Mouse (Mus musculus): ENCODE results near the gene Dscaml1. TPM values are rescaled to one million over a fixed set of nuclear protein-coding genes. Genes with fewer than 3 reads are reported as not detected.

Dscaml1 gene
- total RNA-seq, 2 experiments from 2014 or later = not detected

DNA sequence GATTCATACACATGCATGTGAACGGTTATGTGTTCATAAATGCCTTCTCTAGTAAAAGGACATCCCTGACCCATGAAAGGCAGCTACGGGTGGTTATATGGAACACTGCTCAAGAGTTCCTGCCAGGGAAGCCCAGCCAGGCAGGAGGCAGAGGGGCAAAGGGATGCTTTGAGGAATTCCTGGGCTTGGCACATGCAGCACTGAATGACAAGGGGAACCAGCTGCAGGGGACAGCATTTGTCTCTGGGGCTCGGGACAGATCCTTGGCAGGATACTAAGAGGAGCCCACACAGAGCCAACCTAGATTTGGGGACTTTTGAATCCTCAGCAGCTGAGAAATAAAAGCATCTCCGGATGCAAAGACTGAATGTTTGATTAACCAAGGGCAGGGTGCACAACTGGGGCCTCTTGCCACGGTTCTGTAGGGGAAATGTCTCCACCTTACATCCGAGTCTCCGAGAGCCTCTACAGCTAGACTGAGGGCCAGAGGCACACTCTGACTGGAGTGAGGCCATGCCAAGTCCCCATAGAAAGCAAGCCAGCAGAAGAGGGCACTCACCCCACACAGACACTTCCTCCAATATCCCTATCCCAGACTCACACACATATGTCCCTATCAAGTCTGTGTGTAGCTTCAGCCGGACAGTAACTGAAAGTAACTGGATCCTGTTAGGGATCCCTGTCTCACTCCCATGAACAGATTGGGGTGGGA is 251.7 kb downstream of the Dscaml1 start:
- intact Hi-C loops (cut with DNase I) = no loop called here
- Histone ChIP-seq H3K27ac (no peak overlapping the region; the same call in 1 of the 2 replicates), H3K4me3 (no peak overlapping the region)
- DNase-seq = no peak
- TF ChIP-seq CTCF (IDR thresholded peaks at IDR 0.05) = no peak

DNA sequence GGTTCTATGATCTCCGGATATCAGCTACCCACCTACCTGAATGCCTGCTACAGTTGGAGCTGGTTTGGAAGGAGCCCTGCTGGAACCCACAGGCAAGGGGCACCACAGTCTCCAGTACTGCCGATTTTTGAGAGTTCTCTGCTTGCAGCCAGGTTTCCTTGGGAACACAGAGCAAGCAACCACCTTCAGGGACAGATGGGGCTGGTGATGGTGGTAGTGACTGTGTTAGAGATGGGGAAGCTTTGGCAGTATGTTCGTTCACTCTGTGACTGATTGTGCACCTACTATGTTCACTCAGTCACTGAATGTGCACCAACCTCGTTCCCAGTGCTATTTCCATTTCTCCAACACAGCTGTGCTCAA is 252.2 kb downstream of the Dscaml1 start:
- intact Hi-C loops (cut with DNase I) = no loop called here
- H3K27ac ChIP-seq = no peak overlapping the region
- H3K4me3 ChIP-seq = no peak overlapping the region
- DNase-seq = no peak
- no peak for TF ChIP-seq CTCF (IDR thresholded peaks at IDR 0.05)

DNA sequence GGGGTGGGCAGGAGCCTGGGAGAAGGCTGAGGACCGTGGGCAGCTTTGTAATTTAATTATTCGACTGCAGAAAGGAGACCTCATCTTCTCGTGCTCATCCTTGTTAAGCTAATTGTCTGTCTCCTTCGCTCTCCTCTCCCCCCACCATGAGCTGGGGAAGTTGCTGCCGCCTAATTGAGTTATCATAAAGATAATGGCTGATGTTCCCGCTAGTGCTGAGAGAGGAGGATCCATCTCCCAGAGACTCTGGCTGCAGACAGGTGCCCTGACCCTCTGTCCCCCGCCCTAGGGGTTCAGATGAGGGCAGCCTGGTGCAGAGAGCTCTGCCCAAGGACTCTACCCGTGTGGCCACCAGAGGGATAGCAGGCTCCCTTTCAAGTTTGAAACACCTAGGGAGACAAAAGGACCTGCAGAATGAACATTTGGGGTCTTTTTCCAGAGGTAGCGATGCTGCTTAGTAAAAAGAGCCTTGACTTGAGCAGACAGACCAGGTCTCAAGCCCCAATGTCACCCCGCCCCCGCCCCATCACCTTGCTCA is 256.1 kb downstream of the Dscaml1 start:
- DNase-seq = no peak
- Histone ChIP-seq H3K27ac (no peak overlapping the region), H3K4me3 (no peak overlapping the region)
- no peak for TF ChIP-seq CTCF (IDR thresholded peaks at IDR 0.05)
- intact Hi-C loops (cut with DNase I) = no loop called here

DNA sequence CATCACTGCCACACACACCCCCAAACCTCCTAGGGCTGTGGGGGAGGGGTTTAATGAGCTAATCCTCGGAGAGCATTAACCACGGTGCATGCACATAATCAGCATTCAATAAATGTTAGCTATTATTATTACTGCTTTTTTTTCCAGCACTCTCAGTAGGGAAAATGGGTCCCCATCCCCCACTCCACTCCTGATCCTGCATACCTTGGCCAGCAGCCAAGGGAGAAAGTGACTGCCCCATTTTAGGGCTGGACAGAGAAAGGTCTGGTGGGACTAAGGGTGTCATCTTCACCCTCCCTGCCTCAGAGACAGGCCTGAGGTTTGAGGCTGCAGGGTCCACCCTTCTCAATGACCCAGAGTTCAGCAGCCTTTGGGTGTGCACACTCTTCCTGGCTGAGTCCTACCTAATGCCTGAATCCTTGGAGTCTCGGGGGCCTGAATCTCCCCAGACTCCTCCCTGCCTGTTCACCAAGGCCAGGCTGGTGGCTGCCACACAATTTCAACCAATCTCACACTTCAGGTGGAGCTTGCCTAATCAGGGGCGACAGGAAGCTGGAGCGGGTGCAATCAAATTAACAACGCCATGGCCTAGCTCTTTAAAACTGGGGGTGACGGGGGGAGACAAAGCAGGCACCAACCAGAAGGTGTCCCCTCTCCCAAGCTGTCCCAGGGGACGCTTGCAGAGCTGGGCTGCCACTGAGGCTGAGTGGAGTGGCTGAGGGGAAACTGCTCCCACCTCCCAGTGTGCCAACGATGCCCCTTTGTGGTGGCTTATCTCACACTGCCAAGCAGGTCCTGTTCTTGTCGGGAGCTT is 267.2 kb downstream of the Dscaml1 start:
- no peak overlapping the region for H3K27ac ChIP-seq
- no peak overlapping the region for H3K4me3 ChIP-seq
- TF ChIP-seq CTCF (IDR thresholded peaks at IDR 0.05) = no peak
- intact Hi-C loops (cut with DNase I) = no loop called here
- no peak for DNase-seq

DNA sequence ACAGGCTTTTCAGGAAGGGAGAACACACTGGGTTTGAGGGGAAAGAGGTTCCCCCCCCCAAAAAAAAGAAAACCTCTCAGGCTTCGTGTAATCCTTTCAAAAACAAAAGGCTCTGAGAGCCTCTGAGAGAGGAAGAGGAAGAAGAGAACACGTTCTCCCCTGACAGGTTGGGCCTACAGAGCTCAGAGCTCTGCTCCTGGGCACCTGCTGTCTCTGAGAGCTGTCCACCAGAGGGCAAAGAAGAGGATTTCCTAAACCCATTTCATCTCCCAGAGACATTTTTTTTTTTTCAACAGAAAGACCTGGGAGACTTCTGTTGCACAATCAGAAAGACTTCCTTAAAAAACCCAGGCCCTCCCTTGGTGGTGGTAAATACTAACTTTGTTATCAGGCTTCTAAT is 267.8 kb downstream of the Dscaml1 start:
- Histone ChIP-seq H3K27ac (no peak overlapping the region), H3K4me3 (no peak overlapping the region)
- DNase-seq = no peak
- no peak for TF ChIP-seq CTCF (IDR thresholded peaks at IDR 0.05)
- intact Hi-C loops (cut with DNase I) = no loop called here

DNA sequence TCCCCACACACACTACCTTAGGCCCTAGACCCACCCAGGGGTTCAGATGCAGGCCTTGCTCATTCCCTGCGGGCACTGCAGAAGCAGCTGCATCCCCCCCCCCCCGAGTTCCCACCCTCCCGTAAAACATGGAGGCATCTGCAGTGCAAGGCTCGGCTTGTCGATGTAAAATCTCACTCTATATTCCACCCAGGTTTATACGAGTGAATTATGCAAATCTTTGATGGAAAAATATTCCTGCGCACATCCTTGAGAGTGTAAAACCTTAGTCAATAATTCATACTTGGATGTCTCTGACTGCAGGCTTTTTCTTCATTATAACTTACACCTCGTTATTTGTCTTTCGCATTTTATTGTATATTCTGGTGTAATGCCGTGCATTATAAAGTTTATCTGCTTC is 272.7 kb downstream of the Dscaml1 start:
- DNase-seq = no peak
- Histone ChIP-seq H3K27ac (no peak overlapping the region), H3K4me3 (no peak overlapping the region)
- intact Hi-C loops (cut with DNase I) = no loop called here
- no peak for TF ChIP-seq CTCF (IDR thresholded peaks at IDR 0.05)

DNA sequence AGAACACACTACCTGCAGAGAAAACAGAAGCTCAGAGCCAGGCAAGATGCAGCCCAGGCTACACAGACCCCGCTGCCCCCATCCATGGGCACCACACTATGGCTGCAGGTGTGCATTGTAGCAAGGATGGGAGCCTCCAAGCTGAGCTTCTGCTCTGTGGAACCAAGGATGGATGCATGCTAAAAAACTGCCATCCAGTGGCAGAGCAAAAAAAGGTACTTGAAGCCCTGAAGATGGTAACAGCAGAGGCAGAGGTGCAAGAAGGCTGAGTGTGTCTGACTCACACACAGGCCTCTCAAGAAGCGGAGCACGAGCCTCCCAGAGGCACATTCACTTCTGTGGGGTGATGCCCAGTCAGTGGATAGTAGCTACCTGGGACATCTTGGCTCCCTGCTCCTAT is 276.8 kb downstream of the Dscaml1 start:
- no peak for TF ChIP-seq CTCF (IDR thresholded peaks at IDR 0.05)
- Histone ChIP-seq H3K4me3 (no peak overlapping the region), H3K27ac (no peak overlapping the region)
- DNase-seq = no peak
- intact Hi-C loops (cut with DNase I) = no loop called here

DNA sequence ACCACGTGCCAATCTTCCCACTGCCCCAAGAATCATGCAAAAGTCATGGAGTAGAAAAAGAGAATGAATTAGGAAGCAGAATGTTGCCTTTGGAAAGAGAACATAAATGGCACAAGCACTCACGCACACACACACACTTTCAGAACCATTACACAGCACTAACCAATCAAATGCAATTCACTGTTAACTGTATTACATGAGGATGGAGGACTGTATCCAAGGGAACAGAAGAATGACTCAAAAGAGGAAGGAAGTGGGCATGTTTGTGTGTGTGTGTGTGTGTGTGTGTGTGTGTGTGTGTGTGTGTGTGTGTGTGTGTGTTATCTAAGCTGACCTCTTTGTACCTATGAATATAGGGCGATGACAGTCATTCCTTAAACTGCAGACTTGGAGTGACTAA is 278.0 kb downstream of the Dscaml1 start:
- intact Hi-C loops (cut with DNase I) = no loop called here
- no peak for TF ChIP-seq CTCF (IDR thresholded peaks at IDR 0.05)
- Histone ChIP-seq H3K4me3 (no peak overlapping the region), H3K27ac (no peak overlapping the region)
- no peak for DNase-seq

DNA sequence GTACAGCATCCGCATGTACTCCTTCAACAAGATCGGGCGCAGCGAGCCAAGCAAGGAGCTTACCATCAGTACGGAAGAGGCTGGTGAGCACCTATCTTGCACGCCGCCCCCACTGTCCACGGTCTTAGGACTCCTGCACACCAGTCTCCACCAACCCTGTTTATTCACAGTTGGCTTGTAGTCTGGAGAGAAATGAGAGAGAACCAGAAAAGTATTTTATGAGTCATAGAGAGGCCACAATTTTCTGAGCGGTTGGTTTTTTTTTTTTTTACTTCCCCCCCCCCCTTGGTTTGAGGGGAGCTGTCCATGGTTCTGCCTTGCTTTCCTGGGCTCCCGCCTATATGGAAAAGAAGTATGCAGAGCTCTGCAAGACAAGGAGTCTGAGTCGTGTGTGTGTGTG is 283.9 kb downstream of the Dscaml1 start:
- no peak for DNase-seq
- Histone ChIP-seq H3K4me3 (no peak overlapping the region), H3K27ac (no peak overlapping the region)
- intact Hi-C loops (cut with DNase I) = no loop called here
- no peak for TF ChIP-seq CTCF (IDR thresholded peaks at IDR 0.05)

DNA sequence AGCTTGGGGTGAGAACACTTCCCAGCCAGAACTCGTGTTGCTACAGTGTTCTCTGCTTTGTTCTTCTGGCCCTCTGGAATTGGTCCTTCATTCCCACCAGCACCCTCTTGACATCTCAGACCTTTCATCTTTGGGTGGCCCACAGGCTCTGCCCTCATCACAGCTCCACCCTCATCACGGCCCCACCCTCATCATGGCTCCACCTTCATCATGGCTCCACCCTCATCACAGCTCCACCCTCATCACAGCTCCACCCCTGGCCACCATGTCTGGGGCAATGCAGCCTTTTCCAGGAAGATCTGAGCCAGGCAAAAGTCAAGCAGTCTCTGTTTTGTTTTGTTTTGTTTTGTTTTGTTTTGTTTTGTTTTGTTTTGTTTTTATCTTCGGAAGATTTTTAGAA is 289.0 kb downstream of the Dscaml1 start:
- Histone ChIP-seq H3K4me3 (no peak overlapping the region), H3K27ac (no peak overlapping the region)
- no peak for TF ChIP-seq CTCF (IDR thresholded peaks at IDR 0.05)
- DNase-seq = no peak
- intact Hi-C loops (cut with DNase I) = no loop called here

DNA sequence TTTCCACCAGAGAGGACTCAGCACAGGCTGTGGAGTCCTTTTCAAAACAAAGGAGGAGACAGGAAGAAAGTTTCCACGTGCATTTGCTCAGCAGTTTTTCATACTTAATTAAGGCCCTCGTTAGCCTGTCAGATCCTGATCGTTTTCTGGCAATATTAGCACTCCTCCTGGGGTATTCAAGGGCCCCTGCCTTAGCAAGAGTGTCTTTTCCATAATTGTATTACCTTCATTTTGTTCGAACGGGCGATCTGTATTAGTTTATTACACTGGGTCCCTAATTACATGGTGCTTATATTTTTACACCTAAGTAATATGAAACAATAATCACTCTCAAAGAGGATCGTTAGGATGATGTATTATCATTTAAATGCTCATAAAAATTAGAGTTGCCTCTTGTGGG is 293.6 kb downstream of the Dscaml1 start:
- no peak overlapping the region for H3K4me3 ChIP-seq
- no peak for TF ChIP-seq CTCF (IDR thresholded peaks at IDR 0.05)
- H3K27ac ChIP-seq = no peak overlapping the region
- no peak for DNase-seq
- intact Hi-C loops (cut with DNase I) = no loop called here

DNA sequence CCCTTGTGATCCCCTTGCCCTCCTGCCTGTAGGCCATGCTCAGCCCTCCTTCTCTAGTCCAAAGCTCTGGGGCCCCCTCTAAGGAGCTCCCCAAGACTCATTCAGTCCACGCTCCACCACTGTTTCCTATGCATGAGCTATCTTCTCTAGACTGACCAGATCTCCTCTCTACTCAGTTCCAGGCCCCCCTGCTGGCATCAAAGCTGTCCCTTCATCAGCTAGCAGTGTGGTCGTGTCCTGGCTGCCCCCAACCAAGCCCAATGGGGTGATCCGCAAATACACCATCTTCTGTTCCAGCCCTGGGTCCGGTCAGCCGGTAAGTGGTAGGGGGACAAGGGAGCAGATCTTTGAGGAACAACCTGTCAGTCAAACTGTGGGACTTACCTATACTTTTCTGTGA is 305.4 kb downstream of the Dscaml1 start:
- intact Hi-C loops (cut with DNase I) = no loop called here
- TF ChIP-seq CTCF (IDR thresholded peaks at IDR 0.05) = no peak
- H3K27ac ChIP-seq = no peak overlapping the region
- DNase-seq = no peak
- H3K4me3 ChIP-seq = no peak overlapping the region

DNA sequence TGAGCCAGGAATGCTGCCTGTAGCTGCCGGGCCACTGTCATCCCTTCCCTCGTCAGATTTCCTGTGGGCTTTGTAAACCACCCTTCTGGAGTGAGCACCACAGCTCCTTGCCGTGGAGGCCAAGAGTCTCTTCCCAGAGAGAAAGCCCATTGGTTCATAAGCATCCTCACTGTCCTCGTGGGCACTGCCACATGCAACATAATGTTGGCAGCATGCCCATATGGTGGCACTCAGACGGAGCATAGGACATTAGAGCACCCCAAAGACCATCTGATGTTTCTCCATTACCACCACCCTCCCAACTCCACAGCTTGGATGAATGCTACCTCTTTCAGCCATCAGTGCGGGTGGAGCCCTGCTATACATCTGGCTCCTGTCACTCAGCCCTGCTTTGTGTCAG is 306.8 kb downstream of the Dscaml1 start:
- TF ChIP-seq CTCF (IDR thresholded peaks at IDR 0.05) = no peak
- Histone ChIP-seq H3K4me3 (no peak overlapping the region), H3K27ac (no peak overlapping the region)
- DNase-seq = no peak
- intact Hi-C loops (cut with DNase I) = no loop called here
